Mouse (Mus musculus): Measurements from ENCODE around the gene Kcnj12. TPM values are rescaled to one million over a fixed set of nuclear protein-coding genes. Genes with fewer than 3 reads are reported as not detected.

The Kcnj12 gene
- polyA plus RNA-seq, 1 experiment: 1.5 TPM

DNA sequence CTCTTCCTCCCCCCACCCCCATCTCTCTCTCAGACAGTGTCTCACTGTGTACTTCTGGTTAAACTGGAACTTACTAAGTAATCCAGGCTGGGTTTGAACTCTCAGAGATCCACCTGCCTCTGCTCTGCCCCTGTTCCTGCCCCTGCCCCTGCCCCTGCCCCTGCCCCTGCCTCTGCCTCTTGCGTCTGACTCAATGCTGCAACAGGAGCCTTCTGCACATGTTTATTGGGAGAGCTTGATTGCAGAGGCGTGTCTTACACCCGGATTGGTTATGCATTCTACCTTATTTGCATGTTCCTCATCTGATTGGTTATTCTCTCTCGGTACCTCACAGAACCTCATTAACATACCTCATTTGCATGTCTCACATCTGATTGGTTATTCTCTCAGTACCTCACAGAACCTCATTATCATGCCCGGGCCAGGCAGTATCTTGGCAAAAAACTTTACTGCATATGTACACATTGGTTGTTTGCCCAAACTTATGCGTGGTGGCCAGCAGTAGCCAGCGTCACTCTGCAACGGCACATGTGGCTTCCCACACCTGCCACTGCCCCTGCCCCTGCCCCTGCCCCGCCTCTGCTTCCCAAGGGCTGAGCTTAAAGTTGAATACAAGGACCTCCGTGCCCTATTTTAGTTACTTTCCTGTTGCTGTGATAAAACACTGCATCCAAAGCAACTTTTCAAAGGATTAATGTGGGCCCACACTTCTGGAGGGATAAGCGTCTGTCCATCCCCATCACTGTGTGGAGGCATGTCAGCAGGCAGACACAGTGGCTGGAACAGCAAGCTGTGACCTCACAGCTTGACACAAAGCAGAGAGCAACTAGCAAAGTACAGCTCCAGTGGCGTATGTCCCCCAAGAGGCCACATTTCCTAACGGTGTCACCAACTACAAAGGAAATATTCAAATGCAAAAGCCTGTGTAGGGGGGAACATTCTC is 80.3 kb downstream of the Kcnj12 start:
- 0 out of 2 replicates have a peak, but pooled peaks cover 3% of the 10 kb centered on the region for H3K27me3 ChIP-seq (ENCODE audit: control insufficient read depth, insufficient read depth, low read length, poor library complexity, severe bottlenecking)
- H3K4me3 ChIP-seq (ENCODE audit: low read depth, low read length): no peak overlapping the region
- no peaks in the 10 kb centered on the region for H3K9me3 ChIP-seq (replicated peaks; ENCODE audit: control insufficient read depth, insufficient read depth, low read length, poor library complexity, severe bottlenecking)
- H3K27ac ChIP-seq (ENCODE audit: insufficient read depth, low read length): no peak overlapping the region
- TF ChIP-seq POLR2A (IDR thresholded peaks at IDR 0.05; ENCODE audit: insufficient read depth, low read length) (no peak), CTCF (IDR thresholded peaks at IDR 0.05; ENCODE audit: low read depth, low read length) (no peak), EP300 (IDR thresholded peaks at IDR 0.05; ENCODE audit: insufficient read depth, low read depth, low read length) (no peak)
- H3K4me1 ChIP-seq (ENCODE audit: control insufficient read depth, insufficient read depth, low read length): peaks cover 9% of the 10 kb centered on the region
- no peaks in the 10 kb centered on the region for H3K36me3 ChIP-seq (ENCODE audit: control insufficient read depth, insufficient read depth, low read length, poor library complexity, severe bottlenecking)
- no peak overlapping the region for H3K9ac ChIP-seq (ENCODE audit: low read depth, poor library complexity, severe bottlenecking)

DNA sequence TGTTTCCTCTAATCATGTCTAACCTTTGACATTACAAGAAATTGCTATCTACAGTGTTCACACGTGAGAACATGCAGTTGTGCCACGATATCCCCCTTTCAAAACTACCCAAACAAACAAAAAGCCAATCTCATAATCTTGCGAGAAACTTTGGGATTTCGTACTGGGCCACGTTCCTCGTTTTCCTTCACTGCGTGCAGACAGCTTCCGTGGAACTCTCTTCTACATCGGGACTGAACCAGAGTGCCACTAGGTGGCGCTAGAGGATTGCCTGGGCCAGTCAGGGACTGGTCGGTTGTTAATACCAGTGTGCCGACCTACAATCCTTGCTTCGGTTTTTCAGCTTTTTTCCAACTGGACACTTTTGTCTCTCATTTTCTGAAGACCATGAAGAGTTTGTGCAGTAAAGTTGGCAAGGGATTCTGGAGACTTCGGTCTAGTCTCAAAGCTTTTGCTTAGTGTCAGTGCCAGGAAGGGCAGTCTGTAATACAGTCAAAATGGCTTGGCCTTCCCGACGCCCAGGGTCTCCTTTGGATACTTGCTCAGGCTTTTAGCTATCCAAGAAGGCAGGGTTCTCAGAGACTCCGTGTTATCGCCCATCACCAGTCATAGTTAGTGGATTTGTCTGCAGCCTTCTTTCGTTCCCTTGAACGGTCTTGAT is 82.0 kb downstream of the Kcnj12 start:
- H3K4me3 ChIP-seq (ENCODE audit: low read depth, low read length): no peak overlapping the region
- no peak overlapping the region for H3K9ac ChIP-seq (ENCODE audit: low read depth, poor library complexity, severe bottlenecking)

DNA sequence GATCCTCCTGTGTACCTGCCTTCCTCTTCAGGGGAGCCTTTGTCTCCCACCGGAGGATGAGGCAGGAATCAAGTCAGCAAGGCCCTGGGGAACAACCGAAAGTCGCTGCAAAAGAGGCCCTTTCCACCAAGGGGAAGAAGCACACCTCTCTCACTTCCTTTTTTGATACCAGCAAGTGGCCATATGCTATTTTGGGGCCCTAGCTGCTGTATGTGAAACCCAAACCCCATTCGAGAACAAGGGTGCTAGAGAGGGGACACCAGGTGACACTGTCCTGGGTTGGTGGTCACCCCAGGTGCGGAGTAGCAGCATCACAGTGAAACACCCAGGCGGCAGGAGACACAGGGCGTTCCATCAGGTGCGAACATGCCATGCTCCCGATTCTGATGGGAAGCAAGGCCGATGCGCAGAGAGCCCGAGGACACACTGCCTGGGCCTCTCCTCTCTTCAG is 86.6 kb downstream of the Kcnj12 start:
- H3K9me3 ChIP-seq (replicated peaks; ENCODE audit: control insufficient read depth, insufficient read depth, low read length, poor library complexity, severe bottlenecking): no peaks in the 10 kb centered on the region
- no peak overlapping the region for H3K27ac ChIP-seq (ENCODE audit: insufficient read depth, low read length)
- H3K4me3 ChIP-seq (ENCODE audit: low read depth, low read length): no peak overlapping the region
- TF ChIP-seq EP300 (IDR thresholded peaks at IDR 0.05; ENCODE audit: insufficient read depth, low read depth, low read length) (no peak), CTCF (IDR thresholded peaks at IDR 0.05; ENCODE audit: low read depth, low read length) (no peak), POLR2A (IDR thresholded peaks at IDR 0.05; ENCODE audit: insufficient read depth, low read length) (no peak)
- H3K9ac ChIP-seq (ENCODE audit: low read depth, poor library complexity, severe bottlenecking): no peak overlapping the region
- peaks cover 6% of the 10 kb centered on the region for H3K4me1 ChIP-seq (ENCODE audit: control insufficient read depth, insufficient read depth, low read length)
- H3K36me3 ChIP-seq (ENCODE audit: control insufficient read depth, insufficient read depth, low read length, poor library complexity, severe bottlenecking): no peaks in the 10 kb centered on the region
- H3K27me3 ChIP-seq (ENCODE audit: control insufficient read depth, insufficient read depth, low read length, poor library complexity, severe bottlenecking): 0 out of 2 replicates have a peak, but pooled peaks cover 3% of the 10 kb centered on the region

More for the DNA sequence above, 82.0 kb downstream of the Kcnj12 start:
- no peak for TF ChIP-seq POLR2A (IDR thresholded peaks at IDR 0.05; ENCODE audit: insufficient read depth, low read length)
- peak; percentile 99 for TF ChIP-seq CTCF (IDR thresholded peaks at IDR 0.05; ENCODE audit: low read depth, low read length)
- TF ChIP-seq EP300 (IDR thresholded peaks at IDR 0.05; ENCODE audit: insufficient read depth, low read depth, low read length): no peak
- Histone ChIP-seq H3K27me3 (ENCODE audit: control insufficient read depth, insufficient read depth, low read length, poor library complexity, severe bottlenecking) (0 out of 2 replicates have a peak, but pooled peaks cover 3% of the 10 kb centered on the region), H3K27ac (ENCODE audit: insufficient read depth, low read length) (no peak overlapping the region), H3K36me3 (ENCODE audit: control insufficient read depth, insufficient read depth, low read length, poor library complexity, severe bottlenecking) (no peaks in the 10 kb centered on the region), H3K4me1 (ENCODE audit: control insufficient read depth, insufficient read depth, low read length) (peaks cover 9% of the 10 kb centered on the region), H3K9me3 (replicated peaks; ENCODE audit: control insufficient read depth, insufficient read depth, low read length, poor library complexity, severe bottlenecking) (no peaks in the 10 kb centered on the region)

DNA sequence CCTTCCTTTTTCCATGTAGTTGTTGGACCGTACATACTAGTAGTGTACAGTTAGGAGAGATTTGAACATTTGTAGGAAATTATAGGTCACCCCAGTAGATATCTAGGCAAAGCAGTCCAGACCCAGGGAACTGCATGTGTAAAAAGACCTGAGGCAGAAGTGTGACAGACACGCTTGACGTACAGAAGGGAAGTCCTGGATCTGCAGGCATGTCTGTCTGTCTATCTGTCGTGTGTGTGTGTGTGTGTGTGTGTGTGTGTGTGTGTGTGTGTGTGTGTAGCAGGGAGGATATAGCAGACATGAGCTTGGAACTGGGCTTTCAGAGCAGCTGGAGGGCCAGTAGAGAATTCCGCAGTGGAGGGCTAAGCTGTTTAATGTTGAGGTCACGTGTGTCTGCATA is 87.3 kb downstream of the Kcnj12 start:
- Histone ChIP-seq H3K4me3 (ENCODE audit: low read depth, low read length) (no peak overlapping the region), H3K9me3 (replicated peaks; ENCODE audit: control insufficient read depth, insufficient read depth, low read length, poor library complexity, severe bottlenecking) (no peaks in the 10 kb centered on the region), H3K27me3 (ENCODE audit: control insufficient read depth, insufficient read depth, low read length, poor library complexity, severe bottlenecking) (0 out of 2 replicates have a peak, but pooled peaks cover 1% of the 10 kb centered on the region), H3K27ac (ENCODE audit: insufficient read depth, low read length) (no peak overlapping the region), H3K9ac (ENCODE audit: low read depth, poor library complexity, severe bottlenecking) (no peak overlapping the region), H3K4me1 (ENCODE audit: control insufficient read depth, insufficient read depth, low read length) (peaks cover 6% of the 10 kb centered on the region), H3K36me3 (ENCODE audit: control insufficient read depth, insufficient read depth, low read length, poor library complexity, severe bottlenecking) (no peaks in the 10 kb centered on the region)
- TF ChIP-seq CTCF (IDR thresholded peaks at IDR 0.05; ENCODE audit: low read depth, low read length) (no peak), EP300 (IDR thresholded peaks at IDR 0.05; ENCODE audit: insufficient read depth, low read depth, low read length) (no peak), POLR2A (IDR thresholded peaks at IDR 0.05; ENCODE audit: insufficient read depth, low read length) (no peak)

DNA sequence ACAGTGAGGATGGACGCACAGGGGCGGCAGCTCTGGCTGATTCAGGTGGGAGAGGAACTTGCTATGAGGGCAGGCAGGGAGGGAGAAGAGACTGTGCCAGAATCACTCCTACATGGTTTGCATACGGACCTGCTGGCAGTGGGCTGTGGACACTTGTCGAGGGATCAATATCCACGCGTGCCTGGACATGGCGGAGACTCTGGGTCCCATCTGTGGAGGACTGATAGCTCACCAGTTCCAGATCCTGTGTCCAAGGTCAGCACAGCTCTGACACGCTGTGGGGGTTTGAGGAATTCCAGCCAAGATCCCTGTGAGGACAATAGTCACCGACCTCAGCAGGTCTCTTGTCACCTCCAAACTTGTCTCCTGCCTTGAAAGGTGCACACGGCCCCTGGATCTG is 87.7 kb downstream of the Kcnj12 start:
- H3K9ac ChIP-seq (ENCODE audit: low read depth, poor library complexity, severe bottlenecking): no peak overlapping the region
- H3K4me3 ChIP-seq (ENCODE audit: low read depth, low read length): no peak overlapping the region
- H3K9me3 ChIP-seq (replicated peaks; ENCODE audit: control insufficient read depth, insufficient read depth, low read length, poor library complexity, severe bottlenecking): no peaks in the 10 kb centered on the region
- no peaks in the 10 kb centered on the region for H3K27me3 ChIP-seq (ENCODE audit: control insufficient read depth, insufficient read depth, low read length, poor library complexity, severe bottlenecking)
- no peak overlapping the region for H3K27ac ChIP-seq (ENCODE audit: insufficient read depth, low read length)
- no peak for TF ChIP-seq CTCF (IDR thresholded peaks at IDR 0.05; ENCODE audit: low read depth, low read length)
- peaks cover 5% of the 10 kb centered on the region for H3K4me1 ChIP-seq (ENCODE audit: control insufficient read depth, insufficient read depth, low read length)
- H3K36me3 ChIP-seq (ENCODE audit: control insufficient read depth, insufficient read depth, low read length, poor library complexity, severe bottlenecking): no peaks in the 10 kb centered on the region

DNA sequence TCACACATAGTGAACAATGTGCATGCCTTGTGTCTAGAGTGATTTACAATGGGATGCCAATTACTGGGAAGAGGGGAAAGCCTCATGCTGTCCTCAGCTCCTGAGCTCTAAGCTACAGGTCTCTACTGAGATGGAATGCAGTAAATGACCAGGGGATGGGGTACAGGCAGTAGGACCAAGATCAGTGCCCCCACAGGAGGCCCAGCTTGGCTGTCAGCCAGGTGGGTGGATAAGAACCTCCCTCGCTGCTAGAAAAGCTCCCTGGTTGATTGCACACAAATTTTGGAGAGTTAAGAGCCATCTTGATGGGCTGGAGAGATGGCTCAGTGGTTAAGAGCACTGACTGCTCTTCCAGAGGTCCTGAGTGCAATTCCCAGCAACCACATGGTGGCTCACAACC is 88.6 kb downstream of the Kcnj12 start:
- Histone ChIP-seq H3K9me3 (replicated peaks; ENCODE audit: control insufficient read depth, insufficient read depth, low read length, poor library complexity, severe bottlenecking) (no peaks in the 10 kb centered on the region), H3K27ac (ENCODE audit: insufficient read depth, low read length) (no peak overlapping the region), H3K4me1 (ENCODE audit: control insufficient read depth, insufficient read depth, low read length) (peaks cover 4% of the 10 kb centered on the region), H3K36me3 (ENCODE audit: control insufficient read depth, insufficient read depth, low read length, poor library complexity, severe bottlenecking) (no peaks in the 10 kb centered on the region), H3K9ac (ENCODE audit: low read depth, poor library complexity, severe bottlenecking) (no peak overlapping the region), H3K27me3 (ENCODE audit: control insufficient read depth, insufficient read depth, low read length, poor library complexity, severe bottlenecking) (no peaks in the 10 kb centered on the region), H3K4me3 (ENCODE audit: low read depth, low read length) (no peak overlapping the region)
- TF ChIP-seq EP300 (IDR thresholded peaks at IDR 0.05; ENCODE audit: insufficient read depth, low read depth, low read length) (no peak), POLR2A (IDR thresholded peaks at IDR 0.05; ENCODE audit: insufficient read depth, low read length) (no peak), CTCF (IDR thresholded peaks at IDR 0.05; ENCODE audit: low read depth, low read length) (no peak)

Measured in ES-Bruce4 (cell line).